Comparison of ENCODE assay signal across 8 mouse cellular contexts in the genomic region with DNA sequence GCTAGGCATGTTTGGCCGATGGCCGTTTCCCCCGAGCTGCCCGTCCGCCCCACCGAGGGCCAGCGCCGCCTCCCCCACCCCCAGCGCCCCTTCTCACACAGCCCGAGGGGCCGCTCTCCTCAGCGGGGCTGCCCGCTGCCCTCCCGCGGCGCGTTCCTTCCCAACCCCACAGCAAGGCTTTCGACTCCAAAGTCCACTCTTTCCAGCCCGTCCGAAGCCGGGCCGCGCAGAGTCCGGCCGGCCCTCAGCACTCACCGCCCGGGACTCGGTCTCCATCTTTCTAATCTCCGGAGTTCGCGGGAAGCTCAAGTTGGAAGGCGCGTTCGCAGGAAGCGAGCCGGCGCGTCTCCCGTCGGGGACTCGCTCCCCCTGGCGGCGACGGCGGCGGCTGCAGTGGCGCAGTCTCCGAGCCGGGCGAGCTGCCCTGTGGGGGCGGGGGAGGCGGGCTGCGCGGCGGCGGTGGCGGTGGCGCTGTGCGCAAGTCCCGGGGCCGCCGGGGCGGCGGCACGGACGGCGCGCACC. TPM values are rescaled to one million over a fixed set of nuclear protein-coding genes. Genes with fewer than 3 reads are reported as not detected.
A peak's percentile ranks its signal among the peaks of the same experiment; 100 is the strongest.
DNase-seq lines count a peak whose midpoint lies in the region; ATAC-seq and TF ChIP-seq lines count a peak whose summit lies in the region.

Gene Boll (minus strand): TSS at position 426 of the 522 bp plus-strand sequence.

- peak within 1 kb of the TSS; percentile 56 for H3K4me2 ChIP-seq in forebrain, embryonic 12.5 days
- peak within 1 kb of the TSS; percentile 69 for H3K4me2 ChIP-seq in liver, embryonic 13.5 days

- no peaks in the 10 kb centered on the region for H3K36me3 ChIP-seq in forebrain, embryonic 12.5 days (replicated peaks)
- H3K36me3 ChIP-seq in liver, embryonic 13.5 days: no peaks in the 10 kb centered on the region
- no peaks in the 10 kb centered on the region for H3K36me3 ChIP-seq in splenic B cell, adult 2 months (ENCODE audit: control insufficient read depth, insufficient read depth, low read length, poor library complexity, severe bottlenecking)

- 0 out of 2 replicates have a peak within 1 kb of the TSS, but pooled peaks have one; percentile 7 for H3K9ac ChIP-seq in forebrain, embryonic 12.5 days
- peak within 1 kb of the TSS; percentile 51; the same call in 1 of the 2 replicates for H3K9ac ChIP-seq in liver, embryonic 13.5 days

- intact Hi-C loops in heart, postnatal 10 days (cut with DNase I): loop anchor here (5.0 kb wide), 1 partner anchor 126 kb away; the partner anchor contains the start of gene Mars2

- peak; percentile 92 for ATAC-seq in forebrain, embryonic 12.5 days (ENCODE audit: low FRiP score)
- peak; percentile 80 for ATAC-seq in liver, embryonic 13.5 days (ENCODE audit: low read depth)

- TF ChIP-seq CTCF in brain, embryonic 14.5 days (IDR thresholded peaks at IDR 0.05; ENCODE audit: borderline replicate concordance, extremely low read depth, insufficient read depth, insufficient read length): peak; percentile 68

- peaks cover 9% of the 10 kb centered on the region for H3K9me3 ChIP-seq in forebrain, embryonic 12.5 days
- H3K9me3 ChIP-seq in liver, embryonic 13.5 days (replicated peaks): peaks cover 8% of the 10 kb centered on the region; the same call in 1 of the 2 replicates

- WGBS in forebrain, embryonic 12.5 days: 9% methylated on average over 62 of the region's 68 CpGs
- 12% methylated on average over 66 of the region's 68 CpGs for WGBS in liver, embryonic 13.5 days (ENCODE audit: insufficient replicate concordance)

- H3K27ac ChIP-seq in forebrain, embryonic 12.5 days: no peak within 1 kb of the TSS
- no peak within 1 kb of the TSS for H3K27ac ChIP-seq in liver, embryonic 13.5 days

- DNase-seq in CD4-positive helper T cell, adult 2 months (ENCODE audit: low read depth, low spot score): peak; percentile 89
- DNase-seq in brain, embryonic 14.5 days (ENCODE audit: low read depth): peak; percentile 78
- DNase-seq in heart, postnatal 10 days: peak; percentile 74 to 79
- DNase-seq in kidney, postnatal 25 days: peak; percentile 77 to 79
- DNase-seq in liver, embryonic 13.5 days: peak; percentile 55
- DNase-seq in neural tube, embryonic 10.5 days (ENCODE audit: extremely low spot score, low spot score): peak; percentile 70
- DNase-seq in splenic B cell, adult 2 months (ENCODE audit: low read depth, low spot score): peak; percentile 85

- peaks cover 27% of the 10 kb centered on the region for H3K27me3 ChIP-seq in forebrain, embryonic 12.5 days
- H3K27me3 ChIP-seq in liver, embryonic 13.5 days: peaks cover 25% of the 10 kb centered on the region
- no peaks in the 10 kb centered on the region for H3K27me3 ChIP-seq in splenic B cell, adult 2 months (ENCODE audit: control insufficient read depth, insufficient read depth, low read length, poor library complexity, severe bottlenecking)

- H3K4me3 ChIP-seq in forebrain, embryonic 12.5 days (replicated peaks): peak within 1 kb of the TSS; percentile 51
- H3K4me3 ChIP-seq in liver, embryonic 13.5 days (replicated peaks): peak within 1 kb of the TSS; percentile 58

- TF ChIP-seq POLR2A in brain, embryonic 14.5 days (IDR thresholded peaks at IDR 0.05; ENCODE audit: borderline replicate concordance, extremely low read depth, insufficient read depth, insufficient read length, poor library complexity, severe bottlenecking): no peak

- H3K4me1 ChIP-seq in forebrain, embryonic 12.5 days: peaks cover 4% of the 10 kb centered on the region
- peaks cover 9% of the 10 kb centered on the region for H3K4me1 ChIP-seq in liver, embryonic 13.5 days (replicated peaks)

RNA-seq across cellular contexts. Expression of gene Boll, which starts in this region (rescaled TPM):
- polyA plus RNA-seq in brain, embryonic 14.5 days (2012; rRNA removed): not detected in 2 replicates
- 0.36 and 0.50 TPM in 2 replicates for polyA plus RNA-seq in forebrain, embryonic 12.5 days (2016; fragmentation: Nextera tagmentation; extraction: Ambion mirVana)
- not detected for total RNA-seq in heart, postnatal 10 days (2021)
- 0.08 TPM in 1 of 2 replicates, not detected in the other for polyA plus RNA-seq in liver, embryonic 13.5 days (2015; fragmentation: Nextera tagmentation; extraction: Ambion mirVana)

Comparison
In these comparisons a context has a peak if more than half of its experiments do, and no peak if none do; other contexts are left out.
1. Peak in DNase-seq in brain, embryonic 14.5 days; RNA of the gene not detected or under 1 TPM.
2. Peak in ATAC-seq, H3K4me3 ChIP-seq, H3K9ac ChIP-seq and H3K4me2 ChIP-seq in forebrain, embryonic 12.5 days; RNA of the gene not detected or under 1 TPM.
3. Peak in DNase-seq in heart, postnatal 10 days; RNA of the gene not detected or under 1 TPM.
4. Peak in DNase-seq, ATAC-seq, H3K4me3 ChIP-seq, H3K9ac ChIP-seq and H3K4me2 ChIP-seq in liver, embryonic 13.5 days; RNA of the gene not detected or under 1 TPM.